Mouse (Mus musculus) thymus, adult 2 months (tissue): ENCODE data around the gene Zfp64.

ENCODE experiments used
- CTCF ChIP-seq: fragments of 200-500 bp; IDR thresholded peaks from 2 replicates; pipeline ENCODE4 v1.5.1; 2012; ENCODE audit warnings: mild to moderate bottlenecking, control low read depth, low read length, moderate library complexity, borderline replicate concordance; ENCODE audit not compliant: control insufficient read depth, poor library complexity, insufficient read depth; ENCODE audit errors: extremely low read depth
- POLR2A ChIP-seq: fragments of 200-500 bp; IDR thresholded peaks from 2 replicates; pipeline ENCODE4 v1.6.1; 2012; ENCODE audit warnings: mild to moderate bottlenecking, low read length, control low read depth, moderate library complexity; ENCODE audit not compliant: control insufficient read depth, poor library complexity, insufficient read depth; ENCODE audit errors: extremely low read depth

DNA sequence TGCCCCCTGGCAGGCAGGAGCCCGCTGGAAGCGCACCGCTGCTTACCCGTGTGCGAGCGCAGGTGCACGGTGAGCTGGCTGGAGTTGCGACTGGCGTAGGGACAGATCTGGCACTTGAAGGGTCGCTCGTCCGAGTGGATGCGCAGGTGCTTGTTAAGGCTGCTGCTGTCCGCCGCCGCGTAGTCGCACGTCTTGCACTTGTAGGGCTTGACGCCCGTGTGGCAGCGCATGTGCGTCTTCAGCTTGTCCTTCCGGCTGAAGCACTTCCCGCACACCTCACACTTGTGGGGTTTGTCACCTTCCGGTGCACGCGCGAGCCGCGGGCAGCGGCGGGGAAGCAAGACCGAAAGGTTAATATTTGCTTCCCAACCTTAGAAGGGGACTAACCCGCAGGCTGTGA, 20.2 kb downstream of the Zfp64 start:
- TF ChIP-seq CTCF, result no peak
- TF ChIP-seq POLR2A, result no peak
